Mouse (Mus musculus) gastrocnemius, postnatal 10 days (tissue): ENCODE data around the gene Pccb. TPM values are rescaled to one million over a fixed set of nuclear protein-coding genes. Genes with fewer than 3 reads are reported as not detected.

ENCODE experiments used
- DNase-seq: peaks from one replicate; pipeline ENCODE4 v3.0.0; 2021; ENCODE audit warnings: mixed read lengths
- long read RNA-seq, 2 experiments: library from polyadenylated mRNA; stranded (forward); transcript quantifications; one replicate each; pipeline ENCODE4 v2.0.0; 2021
- total RNA-seq, 2 experiments: library from RNA; stranded (reverse); gene quantifications; 2 replicates each; pipeline ENCODE4 v1.2.3; 2021

Pccb gene
- total RNA-seq, result 10 to 100 TPM; 45.3 to 55.6 TPM
- long read RNA-seq, experiment 1, transcript Pccb-201 (15 exons, 2,320 nt), result major isoform, 41 of 52 reads
- long read RNA-seq, experiment 1, partial matches to known transcripts, result 7 of 52 reads
- long read RNA-seq, experiment 1, other reads (novel, unspliced or antisense), result 4 of 52 reads
- long read RNA-seq, experiment 2, transcript Pccb-201 (15 exons, 2,320 nt), result major isoform, 43 of 57 reads
- long read RNA-seq, experiment 2, partial matches to known transcripts, result 7 of 57 reads
- long read RNA-seq, experiment 2, other reads (novel, unspliced or antisense), result 5 of 57 reads

DNA sequence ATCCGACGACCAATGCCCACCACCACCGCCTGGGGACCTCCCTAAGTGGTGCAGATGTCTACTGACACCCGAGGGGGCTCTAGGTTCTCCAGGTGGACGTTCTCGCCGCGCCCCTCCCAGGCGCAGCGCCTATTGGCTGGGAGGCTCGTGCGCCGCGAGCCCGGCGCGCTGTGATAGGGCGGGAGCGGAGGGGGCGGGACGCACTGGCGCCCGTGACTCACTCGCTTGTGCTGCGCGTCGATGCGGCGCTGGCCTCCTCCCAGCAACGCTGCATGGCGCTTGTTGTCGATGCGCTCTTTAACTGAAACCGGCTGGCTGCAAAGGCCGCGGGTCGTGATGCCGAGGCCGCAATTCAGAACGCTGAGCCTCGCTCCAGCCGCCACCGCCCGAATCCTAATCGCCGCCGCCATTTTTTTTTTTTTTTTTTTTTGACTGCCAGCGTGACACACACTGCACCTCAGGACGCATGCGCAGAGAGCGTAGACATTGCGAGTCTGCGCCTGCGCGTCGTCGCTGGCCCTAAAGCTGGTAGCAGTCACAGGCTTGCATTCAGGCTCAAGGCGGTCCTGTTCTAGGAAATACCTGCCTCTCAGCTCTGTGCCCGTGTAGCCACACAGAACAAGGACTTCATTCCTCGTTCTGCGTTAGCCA is at the start of gene Pccb:
Gene Pccb (minus strand): TSS at position 451 of the 651 bp plus-strand sequence.
- DNase-seq, result peak; percentile 98

- no peak for DNase-seq
Observed at GRCm38 (mm10) chr9:101083728-101084127, 49.0 kb upstream of the Pccb start.

DNA sequence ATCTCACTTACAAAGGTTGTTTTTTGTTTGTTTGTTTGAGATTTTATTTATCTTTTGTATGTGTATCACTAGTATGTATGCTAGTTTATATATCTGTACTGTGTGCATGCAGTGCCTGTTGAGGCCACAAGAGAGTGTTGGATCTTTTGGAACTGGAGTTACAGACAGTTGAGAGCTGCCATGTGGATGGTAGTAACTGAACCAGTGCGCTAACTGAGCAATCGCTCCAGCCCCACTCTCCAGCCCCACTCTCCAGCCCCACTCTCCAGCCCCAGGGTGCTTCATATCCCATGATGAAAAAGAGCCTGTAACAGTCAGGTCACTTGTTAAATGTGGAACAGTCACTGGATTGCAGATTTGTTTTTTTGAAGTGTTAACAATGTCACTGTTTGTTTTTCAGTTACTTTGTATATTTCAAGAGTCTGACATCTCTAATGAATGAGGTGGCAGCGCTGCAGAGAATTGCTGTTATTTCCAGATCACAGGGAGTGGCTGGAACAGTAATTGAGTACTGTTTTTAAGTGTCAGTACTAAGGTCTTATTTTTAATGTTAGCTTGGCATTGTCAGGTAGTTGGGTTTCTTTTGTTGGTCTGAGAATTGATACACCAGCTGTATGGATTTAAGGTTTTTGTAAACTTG is 45.5 kb upstream of the Pccb start:
- DNase-seq, result no peak

- no peak for DNase-seq
Observed at GRCm38 (mm10) chr9:101078579-101078978, 43.9 kb upstream of the Pccb start.

GRCm38 (mm10) chr9:101077486-101077885 is 42.8 kb upstream of the Pccb start:
- DNase-seq, result no peak

- no peak for DNase-seq
Observed at GRCm38 (mm10) chr9:101076095-101076875, 41.6 kb upstream of the Pccb start.

DNA sequence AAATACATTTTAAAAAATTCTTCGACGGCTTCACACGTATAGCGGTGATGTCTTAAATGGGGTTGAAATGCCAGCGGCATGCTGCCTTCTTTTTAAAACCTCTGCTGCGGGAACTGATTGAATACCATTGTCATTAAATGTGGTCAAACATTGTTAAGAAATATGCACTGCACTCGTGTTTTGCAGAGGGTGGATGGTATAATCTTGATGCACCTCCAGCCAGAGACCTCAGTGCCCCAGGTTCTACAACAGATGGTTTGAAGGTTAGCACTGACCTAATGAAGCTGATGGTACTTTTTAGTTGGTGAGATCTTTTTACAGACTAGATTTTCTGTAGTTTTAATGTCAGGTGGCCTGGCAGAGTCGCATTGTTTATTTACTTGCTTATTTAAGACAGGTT is 41.0 kb upstream of the Pccb start:
- no peak for DNase-seq

DNA sequence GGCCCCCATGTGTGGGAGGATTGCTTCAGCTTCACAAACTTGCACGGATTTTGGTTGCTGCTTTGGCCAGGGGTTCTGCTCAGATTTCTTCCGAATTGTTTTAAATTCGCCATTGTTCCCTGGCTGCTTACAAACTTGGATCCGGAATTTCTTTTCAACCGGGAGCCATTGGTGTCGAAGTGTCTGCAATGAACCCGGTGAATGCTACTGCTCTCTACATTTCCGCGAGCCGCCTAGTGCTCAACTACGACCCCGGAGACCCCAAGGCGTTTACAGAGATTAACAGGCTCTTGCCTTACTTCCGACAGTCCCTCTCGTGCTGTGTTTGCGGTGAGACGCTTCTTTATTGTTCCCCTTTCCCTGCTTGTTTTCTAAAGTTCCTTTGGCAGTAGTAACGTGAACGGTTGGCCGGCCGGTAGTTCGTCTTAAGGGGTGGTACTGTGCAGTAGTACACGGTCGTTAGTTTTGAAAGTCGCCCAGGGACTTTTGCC is 40.4 kb upstream of the Pccb start:
- no peak for DNase-seq

DNA sequence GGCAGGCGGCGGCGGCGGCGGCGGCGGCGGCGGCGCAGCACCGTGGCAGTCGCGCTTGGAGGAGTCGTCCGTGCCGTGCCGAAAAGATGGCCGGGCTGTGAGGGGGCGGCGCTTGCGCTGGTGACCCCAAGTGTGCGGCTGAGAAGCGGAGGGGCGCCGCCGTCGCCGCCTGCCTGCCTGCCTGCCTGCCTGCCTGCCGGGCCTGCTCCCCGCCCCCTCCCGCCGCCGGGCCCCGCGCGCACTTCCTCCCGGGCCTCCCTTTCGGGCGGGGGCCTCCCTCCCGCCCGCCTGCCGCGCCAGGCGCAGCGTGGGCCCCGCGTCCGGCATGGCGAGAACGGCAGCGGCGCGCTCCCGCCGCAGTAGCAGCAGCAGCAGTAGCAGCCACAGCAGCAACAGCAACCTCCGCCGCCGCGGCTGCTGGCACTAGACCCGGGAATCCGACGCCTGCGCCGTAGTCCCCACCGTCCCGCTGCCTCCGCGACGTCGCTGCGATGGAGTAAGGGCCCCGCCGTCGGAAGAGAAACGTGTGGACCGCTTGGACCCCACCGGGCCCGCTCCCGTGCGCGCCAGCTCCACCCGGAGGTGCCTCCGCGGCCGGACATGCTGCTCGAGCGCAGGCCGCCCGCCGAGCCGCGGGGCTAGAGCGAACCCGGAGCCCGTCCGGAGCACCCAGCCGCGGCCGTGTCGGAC is 39.8 kb upstream of the Pccb start:
- DNase-seq, result peak; percentile 82

DNA sequence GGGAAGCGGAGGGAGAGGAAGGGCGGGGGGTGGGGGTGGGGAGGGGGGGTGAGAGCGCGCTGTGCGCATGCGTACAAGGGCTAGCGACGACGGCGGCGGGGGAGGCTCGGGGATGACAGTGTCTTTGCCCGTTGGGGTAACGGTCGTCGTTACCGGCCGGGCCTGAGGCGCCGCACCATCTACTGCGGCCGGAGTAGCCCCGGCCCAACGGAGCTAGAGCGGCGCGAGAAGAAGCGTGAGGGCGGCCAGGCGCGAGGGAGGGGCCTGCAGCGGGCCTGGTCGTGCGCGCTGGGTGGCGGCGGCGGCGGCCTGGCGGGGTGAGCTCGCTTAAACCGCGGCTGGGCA is 39.3 kb upstream of the Pccb start, which contains the start of gene Msl2:
Gene Msl2 (plus strand): TSS at position 115 of the 345 bp plus-strand sequence.
- no peak for DNase-seq

DNA sequence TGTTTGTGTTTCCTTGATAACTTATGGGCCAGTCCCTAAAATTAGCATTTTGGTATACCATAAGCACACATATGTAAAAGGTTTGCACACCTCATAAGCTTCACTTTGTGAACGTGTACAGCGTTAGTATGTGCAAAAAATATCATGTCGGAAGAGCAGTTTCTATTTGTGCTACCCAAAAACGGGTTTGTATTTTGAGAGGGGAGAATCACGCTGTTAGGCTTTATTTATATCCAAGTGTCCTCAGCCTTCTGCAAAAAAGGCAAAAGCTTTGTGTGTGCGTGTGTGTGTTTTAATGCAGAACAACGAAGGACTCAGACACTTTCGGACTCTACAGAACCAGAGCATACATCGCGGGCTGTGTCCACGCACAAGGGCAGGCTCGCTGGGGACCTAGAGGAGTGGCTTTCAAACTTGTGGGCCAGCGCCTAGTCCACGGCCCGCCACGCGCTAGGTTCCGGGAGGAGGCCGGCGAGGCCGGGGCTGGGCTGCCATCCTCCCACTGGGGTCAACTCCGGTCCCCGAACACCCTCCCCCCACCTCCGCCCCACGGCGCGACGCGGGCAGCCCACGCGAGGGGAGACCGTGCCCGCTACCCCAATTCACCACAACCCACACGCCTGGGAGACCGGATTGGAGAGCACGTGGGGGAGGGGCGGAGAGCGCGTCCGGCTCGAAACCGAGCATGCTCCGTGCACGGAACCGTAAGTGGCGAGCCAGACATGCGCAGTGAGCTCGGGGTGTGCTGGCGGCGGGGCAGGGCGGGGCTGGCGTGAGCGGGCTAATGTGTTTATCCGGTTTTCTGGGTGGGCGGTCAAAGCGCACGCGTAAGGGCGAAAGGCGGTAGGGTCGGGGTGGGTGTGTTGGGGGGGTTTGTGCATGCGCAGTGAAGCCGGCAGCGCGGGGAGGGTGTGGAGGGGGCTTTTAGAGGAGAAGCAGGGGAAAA is 38.6 kb upstream of the Pccb start:
- peak; percentile 99 for DNase-seq

DNA sequence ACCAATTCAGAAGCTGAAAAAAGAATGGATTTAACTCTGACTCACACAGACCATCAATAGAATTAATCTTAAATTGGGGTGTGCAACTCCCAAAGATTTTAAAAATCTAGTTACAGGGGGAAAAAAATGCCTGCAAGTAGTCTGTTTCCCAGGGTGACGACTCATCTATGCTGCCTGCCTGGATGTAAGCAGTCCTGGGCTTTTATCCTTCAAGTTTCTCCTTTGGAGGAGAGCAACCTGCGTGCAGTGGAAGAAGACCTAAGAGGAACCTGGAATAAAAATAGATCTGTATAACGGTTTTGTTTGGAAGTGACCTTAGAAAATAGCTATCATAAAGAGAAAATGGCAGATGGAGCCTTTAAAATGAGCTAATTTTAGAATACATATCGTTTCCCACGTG is 37.8 kb upstream of the Pccb start:
- DNase-seq, result no peak

- no peak for DNase-seq
Observed at GRCm38 (mm10) chr9:101069781-101070180, 35.1 kb upstream of the Pccb start.

GRCm38 (mm10) chr9:101065076-101065602 is 30.4 kb upstream of the Pccb start:
- DNase-seq, result no peak

GRCm38 (mm10) chr9:101062253-101062780 is 27.6 kb upstream of the Pccb start:
- DNase-seq, result no peak

DNA sequence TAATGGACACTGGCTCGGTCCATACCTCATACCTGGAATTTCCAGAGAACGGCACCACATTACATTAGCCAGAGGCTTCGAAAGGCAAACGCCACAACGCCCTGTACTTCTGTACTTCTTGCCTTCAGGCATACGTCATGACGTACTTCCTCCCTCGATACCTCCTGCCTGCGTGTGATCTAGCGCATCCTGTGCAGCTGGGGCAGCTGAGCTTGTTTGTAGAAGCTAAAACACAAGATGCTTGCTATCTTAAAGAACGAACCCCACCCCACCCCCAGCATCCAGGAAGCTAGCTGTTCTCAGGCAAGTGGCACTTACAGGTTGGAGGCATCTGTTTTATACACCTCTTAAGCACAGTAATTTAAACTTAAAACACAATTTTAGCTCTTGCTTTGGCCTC is 26.3 kb upstream of the Pccb start:
- DNase-seq, result no peak

GRCm38 (mm10) chr9:101057156-101057555 is 22.5 kb upstream of the Pccb start:
- DNase-seq, result no peak

- DNase-seq, result no peak
Observed at GRCm38 (mm10) chr9:101053279-101053678, 18.6 kb upstream of the Pccb start.

GRCm38 (mm10) chr9:101052691-101053090 is 18.0 kb upstream of the Pccb start:
- no peak for DNase-seq

DNA sequence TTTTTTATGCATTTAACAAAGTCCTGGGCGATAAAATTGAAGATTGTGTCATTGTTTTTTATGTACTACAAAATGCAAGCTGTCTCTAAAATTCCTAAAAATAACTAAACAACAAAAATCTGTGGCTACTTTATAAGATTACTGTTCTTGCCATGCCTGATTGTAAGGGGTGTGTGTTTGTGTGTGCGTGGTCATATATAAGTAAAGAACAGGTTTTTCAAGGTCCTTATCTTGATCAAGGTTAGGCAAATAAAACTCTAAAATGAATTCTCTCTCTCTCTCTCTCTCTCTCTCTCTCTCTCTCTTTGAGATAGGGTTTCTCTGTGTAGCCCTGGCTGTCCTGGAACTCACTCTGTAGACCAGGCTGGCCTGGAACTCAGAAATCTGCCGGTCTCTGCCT is 17.3 kb upstream of the Pccb start:
- no peak for DNase-seq
